ENCODE assay signal across 9 mouse cellular contexts in the genomic region with DNA sequence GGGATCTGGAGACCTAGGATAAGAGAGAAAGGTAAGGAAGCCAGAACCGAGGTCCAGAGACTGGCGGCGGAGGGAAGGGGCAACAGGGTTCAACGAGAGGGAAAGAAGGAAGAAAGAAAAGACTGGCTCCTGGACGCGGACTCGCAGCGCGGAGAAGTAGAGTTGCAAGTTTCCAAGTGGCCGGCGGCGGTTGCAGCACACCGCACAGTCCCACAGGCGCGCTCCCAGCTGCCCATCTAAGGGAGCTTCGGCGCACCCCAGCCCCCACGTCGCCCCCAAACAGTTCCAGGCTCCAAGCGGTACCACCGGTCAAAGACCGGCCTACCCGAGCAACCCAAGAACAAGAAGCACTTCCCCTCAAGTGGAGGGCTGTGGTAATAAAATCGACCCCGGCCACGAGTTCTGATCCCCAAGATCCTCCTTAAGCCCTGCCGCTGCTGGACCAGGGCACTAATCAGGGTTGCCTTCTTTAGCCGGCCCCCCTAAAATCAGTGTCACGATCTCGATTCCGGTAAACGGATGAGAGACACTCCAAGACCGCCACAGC. TPM values are rescaled to one million over a fixed set of nuclear protein-coding genes. Genes with fewer than 3 reads are reported as not detected.
DNase-seq lines count a peak whose midpoint lies in the region; ATAC-seq and TF ChIP-seq lines count a peak whose summit lies in the region.
"Had no signal": no experiment of that assay in that cellular context is flagged by ENCODE, and none has a peak within 500 bp of the region (broad histone marks: within the 10 kb centered on the region; RNA-seq: fewer than 3 reads in every experiment).

No protein-coding gene starts in this region.

- peaks cover 8% of the 10 kb centered on the region; the same call in 1 of the 2 replicates for H3K4me1 ChIP-seq in cerebellum, adult 2 months (ENCODE audit: control insufficient read depth, insufficient read depth, low read length)
- H3K4me1 ChIP-seq in hindbrain, embryonic 16.5 days (ENCODE audit: control insufficient read depth, insufficient read depth, low read depth, low read length), result peaks cover 42% of the 10 kb centered on the region
- H3K4me1 ChIP-seq in midbrain, embryonic 14.5 days (ENCODE audit: control insufficient read depth, insufficient read depth, low read length), result peaks cover 37% of the 10 kb centered on the region

- 1% methylated on average over 33 of the region's 33 CpGs for WGBS in cerebellum, adult 2 months
- WGBS in hindbrain, embryonic 16.5 days, result under 1% methylated on average over 30 of the region's 33 CpGs
- 1% methylated on average over 33 of the region's 33 CpGs for WGBS in midbrain, embryonic 14.5 days

- H3K9me3 ChIP-seq in hindbrain, embryonic 16.5 days (ENCODE audit: control insufficient read depth, low read length), result no peaks in the 10 kb centered on the region
- H3K9me3 ChIP-seq in midbrain, embryonic 14.5 days (ENCODE audit: control insufficient read depth, low read length), result no peaks in the 10 kb centered on the region

- peak overlapping the region; percentile 61 for H3K9ac ChIP-seq in hindbrain, embryonic 16.5 days (ENCODE audit: low read depth, low read length)
- H3K9ac ChIP-seq in midbrain, embryonic 14.5 days (replicated peaks; ENCODE audit: low read length), result peak overlapping the region; percentile 46

- H3K4me2 ChIP-seq in hindbrain, embryonic 16.5 days (ENCODE audit: low read length), result peak overlapping the region; percentile 82
- peak overlapping the region; percentile 96 for H3K4me2 ChIP-seq in midbrain, embryonic 14.5 days (ENCODE audit: low read length)

- TF ChIP-seq CTCF in cerebellum, adult 2 months (IDR thresholded peaks at IDR 0.05; ENCODE audit: borderline replicate concordance, insufficient read depth, low read depth, low read length), result no peak

- ATAC-seq in hindbrain, embryonic 16.5 days, result no peak
- ATAC-seq in midbrain, embryonic 14.5 days (ENCODE audit: low FRiP score, low TSS enrichment), result no peak

- no peak for DNase-seq in cerebellum, adult 2 months
- DNase-seq in cerebellum, adult 9-10 months, result no peak
- peak; percentile 16 to 17 for DNase-seq in urinary bladder, adult 18-20 months (ENCODE audit: low spot score in 2 of 2)
- DNase-seq in urinary bladder, postnatal 25 days (ENCODE audit: low spot score), result no peak
- DNase-seq in midbrain, embryonic 14.5 days, result peak; percentile 55
- no peak for DNase-seq in layer of hippocampus, adult 8-10 months (ENCODE audit: low spot score in 2 of 2)
- no peak for DNase-seq in frontal cortex, postnatal 36 days (ENCODE audit: low spot score in 2 of 2)

- peaks cover 8% of the 10 kb centered on the region; the same call in 1 of the 2 replicates for H3K27me3 ChIP-seq in cerebellum, adult 2 months (ENCODE audit: control insufficient read depth, insufficient read depth, low read length)
- H3K27me3 ChIP-seq in hindbrain, embryonic 16.5 days (replicated peaks; ENCODE audit: control insufficient read depth, insufficient read depth, low read length), result peaks cover 4% of the 10 kb centered on the region
- peaks cover 6% of the 10 kb centered on the region; the same call in 1 of the 2 replicates for H3K27me3 ChIP-seq in midbrain, embryonic 14.5 days (ENCODE audit: control insufficient read depth, insufficient read depth, low read length)

- H3K36me3 ChIP-seq in hindbrain, embryonic 16.5 days (ENCODE audit: control insufficient read depth, insufficient read depth, low read length), result no peaks in the 10 kb centered on the region
- no peaks in the 10 kb centered on the region for H3K36me3 ChIP-seq in midbrain, embryonic 14.5 days (ENCODE audit: control insufficient read depth, insufficient read depth, low read length)

- H3K4me3 ChIP-seq in cerebellum, adult 2 months (replicated peaks; ENCODE audit: insufficient read depth, low read depth, low read length), result peak overlapping the region; percentile 42
- H3K4me3 ChIP-seq in hindbrain, embryonic 16.5 days (ENCODE audit: low read length), result peak overlapping the region; percentile 52
- H3K4me3 ChIP-seq in midbrain, embryonic 14.5 days (replicated peaks; ENCODE audit: low read depth, low read length), result peak overlapping the region; percentile 43
- H3K4me3 ChIP-seq: erythroblast, embryonic 14.5 days had no signal

- TF ChIP-seq POLR2A in cerebellum, adult 2 months (IDR thresholded peaks at IDR 0.05; ENCODE audit: borderline replicate concordance, insufficient read depth, low read length), result no peak

- peak overlapping the region; percentile 28; the same call in 1 of the 2 replicates for H3K27ac ChIP-seq in cerebellum, adult 2 months (ENCODE audit: insufficient read depth, low read length)
- H3K27ac ChIP-seq in hindbrain, embryonic 16.5 days (ENCODE audit: low read depth, low read length), result peak overlapping the region; percentile 75
- peak overlapping the region; percentile 78 for H3K27ac ChIP-seq in midbrain, embryonic 14.5 days (replicated peaks; ENCODE audit: low read depth, low read length)

RNA-seq across cellular contexts. Expression of a gene that starts 0.7 kb away (rescaled TPM):
- 2.4 and 2.7 TPM in 2 replicates for polyA plus RNA-seq in cerebellum, adult 2 months (2012; rRNA removed)
- 1.8 and 2.1 TPM in 2 replicates for polyA plus RNA-seq in hindbrain, embryonic 16.5 days (2015; fragmentation: Nextera tagmentation; extraction: Ambion mirVana)
- 1.6 and 2.8 TPM in 2 replicates for polyA plus RNA-seq in midbrain, embryonic 14.5 days (2014; fragmentation: Nextera tagmentation; extraction: Ambion mirVana)
- total RNA-seq in layer of hippocampus, adult 8-10 months (2022), result 1 to 10 TPM; 3.7 to 7.0 (median 5.0) TPM
- polyA plus RNA-seq: erythroblast, embryonic 14.5 days had no signal

Comparison
In these comparisons a context has a peak if more than half of its experiments do, and no peak if none do; other contexts are left out.
1. DNase-seq: peak in urinary bladder, adult 18-20 months (2 of 2) and midbrain, embryonic 14.5 days (single experiment); none in cerebellum, adult 2 months (0 of 2), cerebellum, adult 9-10 months (single experiment), urinary bladder, postnatal 25 days (single experiment), layer of hippocampus, adult 8-10 months (0 of 2) and frontal cortex, postnatal 36 days (0 of 2).
2. H3K27ac ChIP-seq: peak in every context shown above with its lines; median percentile 78 in midbrain, embryonic 14.5 days; 75 in hindbrain, embryonic 16.5 days; 28 in cerebellum, adult 2 months.
3. Peak in every context shown above with its lines, with median percentiles within 50 percentile points of each other: H3K4me3 ChIP-seq.